Mouse (Mus musculus) bone marrow macrophage, adult 2 months (primary cell): ENCODE measurements around the gene Itpr1.

ENCODE experiments used
- CTCF ChIP-seq: IDR thresholded peaks from 2 replicates; pipeline ENCODE4 v1.5.1; 2012; ENCODE audit warnings: low read depth, mild to moderate bottlenecking, low read length, moderate library complexity
- POLR2A ChIP-seq: IDR thresholded peaks from 2 replicates; pipeline ENCODE4 v1.6.1; 2012; ENCODE audit warnings: mild to moderate bottlenecking, low read depth, low read length, borderline replicate concordance

- TF ChIP-seq CTCF = no peak
- no peak for TF ChIP-seq POLR2A
These were observed 167.3 kb downstream of the Itpr1 start for GRCm38 (mm10) chr6:108380209-108380608.
